ENCODE assay signal across 7 mouse cellular contexts in the genomic region with DNA sequence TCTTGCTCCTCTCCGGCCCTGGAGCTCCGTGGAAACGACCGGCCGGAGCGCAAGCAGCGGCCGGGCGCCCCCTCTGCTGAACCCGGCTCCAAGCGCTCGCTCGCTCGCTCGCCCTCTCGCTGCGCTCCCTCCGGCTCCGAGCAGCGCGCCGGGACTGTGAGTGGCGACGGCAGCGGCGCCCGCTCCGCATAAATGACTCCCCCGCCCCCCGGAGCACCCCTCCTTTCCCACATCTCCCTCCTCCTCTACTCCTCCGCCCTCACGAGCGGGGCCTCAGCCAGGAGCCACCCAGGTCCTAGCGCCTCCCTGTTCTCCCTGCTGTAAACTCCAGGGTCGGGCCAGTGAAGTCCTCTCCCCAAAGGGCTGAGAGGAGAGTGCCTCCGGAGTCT. TPM values are rescaled to one million over a fixed set of nuclear protein-coding genes. Genes with fewer than 3 reads are reported as not detected.
A peak's percentile ranks its signal among the peaks of the same experiment; 100 is the strongest.
DNase-seq lines count a peak whose midpoint lies in the region; ATAC-seq lines count a peak whose summit lies in the region.

Gene Pcsk5 (minus strand): TSS at position 162 of the 389 bp plus-strand sequence.

- no peaks in the 10 kb centered on the region for H3K36me3 ChIP-seq in forebrain, embryonic 10.5 days (replicated peaks)
- no peaks in the 10 kb centered on the region for H3K36me3 ChIP-seq in heart, embryonic 11.5 days (ENCODE audit: control insufficient read depth, insufficient read depth, low read length)
- H3K36me3 ChIP-seq in kidney, embryonic 14.5 days (ENCODE audit: control insufficient read depth, insufficient read depth, low read length): no peaks in the 10 kb centered on the region
- no peaks in the 10 kb centered on the region for H3K36me3 ChIP-seq in limb, embryonic 11.5 days (ENCODE audit: control insufficient read depth, insufficient read depth, low read length)
- H3K36me3 ChIP-seq in midbrain, embryonic 14.5 days (ENCODE audit: control insufficient read depth, insufficient read depth, low read length): no peaks in the 10 kb centered on the region
- H3K36me3 ChIP-seq in stomach, embryonic 14.5 days (ENCODE audit: control insufficient read depth, insufficient read depth, low read length): no peaks in the 10 kb centered on the region

- peak within 1 kb of the TSS; percentile 92 for H3K27ac ChIP-seq in forebrain, embryonic 10.5 days
- H3K27ac ChIP-seq in heart, embryonic 11.5 days (ENCODE audit: low read depth, low read length): peak within 1 kb of the TSS; percentile 91
- H3K27ac ChIP-seq in kidney, embryonic 14.5 days (ENCODE audit: low read depth, low read length): peak within 1 kb of the TSS; percentile 93
- H3K27ac ChIP-seq in limb, embryonic 11.5 days (replicated peaks; ENCODE audit: low read depth, low read length): peak within 1 kb of the TSS; percentile 83
- H3K27ac ChIP-seq in midbrain, embryonic 14.5 days (replicated peaks; ENCODE audit: low read depth, low read length): peak within 1 kb of the TSS; percentile 78
- H3K27ac ChIP-seq in stomach, embryonic 14.5 days (ENCODE audit: low read length): peak within 1 kb of the TSS; percentile 79

- no peaks in the 10 kb centered on the region for H3K9me3 ChIP-seq in forebrain, embryonic 10.5 days
- no peaks in the 10 kb centered on the region for H3K9me3 ChIP-seq in heart, embryonic 11.5 days (replicated peaks; ENCODE audit: control insufficient read depth, low read length)
- no peaks in the 10 kb centered on the region for H3K9me3 ChIP-seq in kidney, embryonic 14.5 days (ENCODE audit: control insufficient read depth, low read length)
- no peaks in the 10 kb centered on the region for H3K9me3 ChIP-seq in limb, embryonic 11.5 days (ENCODE audit: control insufficient read depth, low read length)
- H3K9me3 ChIP-seq in midbrain, embryonic 14.5 days (ENCODE audit: control insufficient read depth, low read length): no peaks in the 10 kb centered on the region
- H3K9me3 ChIP-seq in stomach, embryonic 14.5 days (ENCODE audit: control insufficient read depth, low read depth, low read length): no peaks in the 10 kb centered on the region

- peak within 1 kb of the TSS; percentile 83 for H3K4me3 ChIP-seq in forebrain, embryonic 10.5 days
- peak within 1 kb of the TSS; percentile 84 for H3K4me3 ChIP-seq in heart, embryonic 11.5 days (ENCODE audit: low read depth, low read length)
- peak within 1 kb of the TSS; percentile 83 for H3K4me3 ChIP-seq in kidney, embryonic 14.5 days (ENCODE audit: low read length)
- peak within 1 kb of the TSS; percentile 81 for H3K4me3 ChIP-seq in limb, embryonic 11.5 days (ENCODE audit: low read depth, low read length)
- H3K4me3 ChIP-seq in midbrain, embryonic 14.5 days (replicated peaks; ENCODE audit: low read depth, low read length): peak within 1 kb of the TSS; percentile 70
- peak within 1 kb of the TSS; percentile 68 for H3K4me3 ChIP-seq in stomach, embryonic 14.5 days (ENCODE audit: low read depth, low read length)

- peak; percentile 87 for ATAC-seq in heart, embryonic 11.5 days (replicated peaks; ENCODE audit: insufficient number of reproducible peaks, low FRiP score, low TSS enrichment)
- peak; percentile 93 for ATAC-seq in kidney, embryonic 14.5 days (ENCODE audit: low FRiP score, low TSS enrichment)
- peak; percentile 90 for ATAC-seq in limb, embryonic 11.5 days (ENCODE audit: insufficient number of reproducible peaks, low FRiP score, low TSS enrichment, low read depth)
- peak; percentile 96 for ATAC-seq in midbrain, embryonic 14.5 days (ENCODE audit: low FRiP score, low TSS enrichment)
- ATAC-seq in stomach, embryonic 14.5 days (ENCODE audit: insufficient number of reproducible peaks, insufficient read depth, low FRiP score, low read depth): peak; percentile 93

- H3K4me2 ChIP-seq in heart, embryonic 11.5 days: peak within 1 kb of the TSS; percentile 96
- peak within 1 kb of the TSS; percentile 86 for H3K4me2 ChIP-seq in kidney, embryonic 14.5 days (replicated peaks; ENCODE audit: low read depth, low read length)
- peak within 1 kb of the TSS; percentile 89 for H3K4me2 ChIP-seq in limb, embryonic 11.5 days (ENCODE audit: low read depth, severe bottlenecking)
- H3K4me2 ChIP-seq in midbrain, embryonic 14.5 days (ENCODE audit: low read length): peak within 1 kb of the TSS; percentile 88
- peak within 1 kb of the TSS; percentile 94 for H3K4me2 ChIP-seq in stomach, embryonic 14.5 days (replicated peaks; ENCODE audit: low read depth, low read length)

- DNase-seq in cerebellum, adult 11-12 months: peak; percentile 40
- peak; percentile 88 for DNase-seq in forebrain, embryonic 10.5 days (ENCODE audit: extremely low spot score, low spot score)
- DNase-seq in limb, embryonic 11.5 days (ENCODE audit: low spot score): peak; percentile 88
- DNase-seq in midbrain, embryonic 14.5 days: peak; percentile 94

- peak within 1 kb of the TSS; percentile 82 for H3K9ac ChIP-seq in heart, embryonic 11.5 days (ENCODE audit: low read depth, low read length)
- H3K9ac ChIP-seq in kidney, embryonic 14.5 days (ENCODE audit: low read depth, low read length): peak within 1 kb of the TSS; percentile 84
- peak within 1 kb of the TSS; percentile 81 for H3K9ac ChIP-seq in limb, embryonic 11.5 days (ENCODE audit: low read length)
- H3K9ac ChIP-seq in midbrain, embryonic 14.5 days (replicated peaks; ENCODE audit: low read length): peak within 1 kb of the TSS; percentile 66
- peak within 1 kb of the TSS; percentile 59 for H3K9ac ChIP-seq in stomach, embryonic 14.5 days (replicated peaks; ENCODE audit: low read depth, low read length)

- H3K4me1 ChIP-seq in forebrain, embryonic 10.5 days: peaks cover 28% of the 10 kb centered on the region
- H3K4me1 ChIP-seq in heart, embryonic 11.5 days (ENCODE audit: control insufficient read depth, insufficient read depth, low read length): peaks cover 8% of the 10 kb centered on the region
- peaks cover 16% of the 10 kb centered on the region; the same call in 1 of the 2 replicates for H3K4me1 ChIP-seq in kidney, embryonic 14.5 days (ENCODE audit: control insufficient read depth, insufficient read depth, low read length)
- peaks cover 4% of the 10 kb centered on the region for H3K4me1 ChIP-seq in limb, embryonic 11.5 days (ENCODE audit: control insufficient read depth, insufficient read depth, low read length)
- peaks cover 16% of the 10 kb centered on the region; the same call in 1 of the 2 replicates for H3K4me1 ChIP-seq in midbrain, embryonic 14.5 days (ENCODE audit: control insufficient read depth, insufficient read depth, low read length)
- peaks cover 8% of the 10 kb centered on the region for H3K4me1 ChIP-seq in stomach, embryonic 14.5 days (ENCODE audit: control insufficient read depth, insufficient read depth, low read length)

- peaks cover 29% of the 10 kb centered on the region for H3K27me3 ChIP-seq in forebrain, embryonic 10.5 days (ENCODE audit: poor library complexity, severe bottlenecking)
- no peaks in the 10 kb centered on the region for H3K27me3 ChIP-seq in heart, embryonic 11.5 days (ENCODE audit: control insufficient read depth, insufficient read depth, low read length)
- H3K27me3 ChIP-seq in kidney, embryonic 14.5 days (ENCODE audit: control insufficient read depth, insufficient read depth, low read length): no peaks in the 10 kb centered on the region
- no peaks in the 10 kb centered on the region for H3K27me3 ChIP-seq in limb, embryonic 11.5 days (ENCODE audit: control insufficient read depth, insufficient read depth, low read length)
- H3K27me3 ChIP-seq in midbrain, embryonic 14.5 days (ENCODE audit: control insufficient read depth, insufficient read depth, low read length): 0 out of 2 replicates have a peak, but pooled peaks cover 9% of the 10 kb centered on the region
- H3K27me3 ChIP-seq in stomach, embryonic 14.5 days (ENCODE audit: control insufficient read depth, insufficient read depth, low read length): no peaks in the 10 kb centered on the region

- WGBS in forebrain, embryonic 10.5 days: under 1% methylated on average over 36 of the region's 36 CpGs
- WGBS in heart, embryonic 11.5 days (ENCODE audit: insufficient replicate concordance): under 1% methylated on average over 33 of the region's 36 CpGs
- under 1% methylated on average over 24 of the region's 36 CpGs for WGBS in kidney, embryonic 14.5 days
- WGBS in limb, embryonic 11.5 days: 0% methylated on average over 15 of the region's 36 CpGs
- WGBS in midbrain, embryonic 14.5 days: under 1% methylated on average over 32 of the region's 36 CpGs
- under 1% methylated on average over 32 of the region's 36 CpGs for WGBS in stomach, embryonic 14.5 days

RNA-seq across cellular contexts. Expression of gene Pcsk5, which starts in this region (rescaled TPM):
- 9.6 and 11.2 TPM in 2 replicates for polyA plus RNA-seq in forebrain, embryonic 10.5 days (2016; fragmentation: Nextera tagmentation; extraction: Ambion mirVana)
- polyA plus RNA-seq in heart, embryonic 11.5 days (2014; fragmentation: Nextera tagmentation; extraction: Ambion mirVana): 22.4 and 22.5 TPM in 2 replicates
- 19.4 and 26.8 TPM in 2 replicates for polyA plus RNA-seq in kidney, embryonic 14.5 days (2014; fragmentation: Nextera tagmentation; extraction: Ambion mirVana)
- polyA plus RNA-seq in limb, embryonic 11.5 days (2014; fragmentation: Nextera tagmentation; extraction: Ambion mirVana): 10.5 and 12.4 TPM in 2 replicates
- polyA plus RNA-seq in midbrain, embryonic 14.5 days (2014; fragmentation: Nextera tagmentation; extraction: Ambion mirVana): 6.9 and 7.9 TPM in 2 replicates
- polyA plus RNA-seq in stomach, embryonic 14.5 days (2014; fragmentation: Nextera tagmentation; extraction: Ambion mirVana): 17.9 and 19.7 TPM in 2 replicates

Comparison
In these comparisons a context has a peak if more than half of its experiments do, and no peak if none do; other contexts are left out.
1. Peak in every context shown above with its lines: DNase-seq, ATAC-seq, H3K4me3 ChIP-seq and H3K27ac ChIP-seq.
2. DNase-seq: peak in every context shown above with its lines; median percentile 94 in midbrain, embryonic 14.5 days; 88 in forebrain, embryonic 10.5 days; 88 in limb, embryonic 11.5 days; 40 in cerebellum, adult 11-12 months.